Mouse (Mus musculus): ENCODE results near the gene Swsap1. TPM values are rescaled to one million over a fixed set of nuclear protein-coding genes. Genes with fewer than 3 reads are reported as not detected.

The Swsap1 gene
- polyA plus RNA-seq, 3 experiments from 2014 or later, result 3.6 to 6.2 (median 4.9) TPM

GRCm38 (mm10) chr9:21936692-21937570, 18.6 kb upstream of the Swsap1 start, which contains the start of gene Plppr2:
Plppr2 (plus strand) TSS chr9:21937033.
- peak; percentile 97 for ATAC-seq

DNA sequence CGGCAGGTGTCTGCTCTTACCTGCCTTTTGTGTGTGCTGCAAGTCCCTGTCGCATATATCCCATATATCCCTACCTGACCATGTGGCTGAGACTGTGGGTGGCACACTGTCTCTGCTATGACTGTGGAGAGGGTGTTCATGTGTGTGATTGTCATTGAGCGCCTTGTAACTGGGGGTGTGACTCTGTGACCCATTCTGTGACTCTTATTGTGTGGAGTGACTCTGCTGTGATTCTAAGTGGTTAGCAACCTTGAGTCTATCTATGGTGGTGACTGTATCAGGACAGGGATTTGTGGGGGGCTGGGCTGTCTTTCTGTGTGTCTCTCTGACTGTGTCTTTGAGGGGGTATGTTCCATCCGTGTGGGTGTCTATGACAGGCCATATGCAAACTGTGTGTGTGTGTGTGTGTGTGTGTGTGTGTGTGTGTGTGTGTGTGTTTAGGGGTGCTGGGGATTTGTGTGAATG, 17.8 kb upstream of the Swsap1 start:
- ATAC-seq, result no peak

GRCm38 (mm10) chr9:21938234-21938855, 17.2 kb upstream of the Swsap1 start:
- ATAC-seq, result no peak

- no peak for ATAC-seq
Observed at GRCm38 (mm10) chr9:21943046-21943445, 12.5 kb upstream of the Swsap1 start.

- ATAC-seq, result no peak
Observed at GRCm38 (mm10) chr9:21943638-21944037, 11.9 kb upstream of the Swsap1 start.

GRCm38 (mm10) chr9:21944267-21944666, 11.3 kb upstream of the Swsap1 start:
- ATAC-seq, result no peak

GRCm38 (mm10) chr9:21947540-21948130, 7.9 kb upstream of the Swsap1 start:
- no peak for ATAC-seq

- no peak for ATAC-seq
Observed at GRCm38 (mm10) chr9:21948146-21948545, 7.4 kb upstream of the Swsap1 start.

GRCm38 (mm10) chr9:21948790-21949189, 6.8 kb upstream of the Swsap1 start:
- ATAC-seq, result no peak

DNA sequence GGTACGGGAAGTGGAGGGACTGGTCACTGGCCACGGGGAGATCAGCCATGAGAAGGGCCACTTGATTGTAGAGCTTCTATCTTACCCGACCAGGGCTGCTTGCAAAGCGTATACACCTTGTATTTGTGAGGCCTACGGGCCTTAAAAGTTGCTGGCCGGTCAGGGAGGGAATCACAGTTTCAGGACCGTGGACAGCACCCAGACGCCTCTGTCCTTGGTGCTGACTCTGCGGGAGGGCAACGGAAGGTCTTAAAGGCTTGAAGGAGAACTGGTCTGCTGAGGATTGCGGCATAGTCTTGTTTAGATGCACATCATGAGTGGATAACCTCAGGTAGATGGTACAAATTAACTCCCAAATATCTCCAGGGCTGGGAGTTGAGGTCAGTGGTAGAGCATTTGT, 5.2 kb upstream of the Swsap1 start:
- no peak for ATAC-seq

DNA sequence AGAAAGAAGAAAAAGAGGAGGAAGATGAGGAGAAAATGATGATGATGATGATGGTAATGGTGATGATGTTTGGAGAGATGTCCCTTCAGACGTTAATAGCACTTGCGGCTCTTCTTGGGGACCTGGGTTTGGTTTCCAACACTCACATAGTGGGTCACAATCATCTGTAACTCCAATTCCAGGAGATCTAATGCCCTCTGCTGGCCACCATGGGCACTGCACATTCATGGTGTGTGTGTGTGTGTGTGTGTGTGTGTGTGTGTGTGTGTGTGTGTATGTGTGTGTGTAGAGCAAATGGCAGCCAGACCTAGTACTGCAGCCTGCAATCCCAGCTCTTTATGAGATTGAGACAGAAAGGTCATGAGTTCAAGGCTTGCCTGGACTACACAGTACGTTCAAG, 3.6 kb upstream of the Swsap1 start:
- ATAC-seq, result no peak

DNA sequence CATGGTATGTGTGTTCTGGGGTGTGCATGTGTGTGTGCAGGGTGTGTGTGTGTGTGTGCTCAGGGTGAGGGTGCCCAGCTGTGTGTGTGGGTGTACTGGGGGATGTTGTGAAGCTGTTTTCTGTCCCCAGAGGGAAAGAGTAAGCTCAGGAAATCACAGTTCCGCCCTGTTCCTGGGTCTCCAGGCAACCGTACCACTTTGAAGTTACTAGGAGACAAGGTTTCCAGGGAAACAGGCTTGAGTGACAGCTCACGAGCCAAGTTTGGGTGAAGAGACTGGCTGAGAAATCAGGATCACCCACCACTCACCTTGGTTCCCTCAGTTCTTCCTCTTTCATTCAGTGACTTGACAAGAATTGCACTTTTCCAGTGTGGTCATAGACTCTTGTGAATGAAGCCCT, 2.0 kb upstream of the Swsap1 start:
- ATAC-seq, result no peak

DNA sequence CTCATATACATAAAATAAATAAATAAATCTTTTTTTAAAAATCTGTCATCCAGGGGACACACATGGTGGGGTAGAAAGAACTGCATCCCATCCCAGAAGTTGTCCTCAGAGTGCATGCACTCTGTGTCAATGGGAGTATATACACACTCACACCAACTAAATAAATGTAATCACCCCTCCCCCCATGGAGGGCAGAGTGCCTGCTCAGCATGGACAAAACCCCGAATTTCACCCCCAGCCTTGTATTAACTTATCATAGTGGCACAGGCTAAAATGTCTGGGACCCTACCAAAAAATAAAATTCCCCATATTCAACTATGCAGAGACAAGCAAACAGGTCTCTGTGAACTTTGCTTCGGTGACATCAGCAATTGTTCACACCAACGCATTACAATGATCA, 920 bp upstream of the Swsap1 start:
- no peak for ATAC-seq

- peak; percentile 29 for ATAC-seq
Observed at GRCm38 (mm10) chr9:21955225-21955569, 358 bp upstream of the Swsap1 start.

GRCm38 (mm10) chr9:21958372-21958771, 2.8 kb downstream of the Swsap1 start:
- ATAC-seq, result no peak

DNA sequence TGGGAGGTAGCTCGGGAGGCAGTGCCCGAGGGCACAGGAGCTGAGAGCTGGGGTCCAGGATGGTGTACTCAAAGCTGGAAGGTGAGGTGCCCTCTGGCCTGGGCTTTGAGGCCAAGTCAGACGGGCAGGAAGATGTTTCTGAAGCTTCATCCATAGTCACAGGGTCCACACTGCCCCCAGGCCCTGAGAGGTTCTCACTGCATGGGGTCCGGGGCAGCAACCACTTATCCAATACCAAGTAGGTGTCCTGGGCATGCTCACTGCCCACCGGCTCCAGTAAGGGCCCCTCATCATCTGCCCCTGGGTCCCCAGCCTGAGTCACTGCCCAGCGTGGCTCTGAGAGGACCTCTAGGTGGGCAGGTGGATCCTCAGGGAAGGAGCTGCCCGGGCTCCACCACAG, 3.7 kb downstream of the Swsap1 start:
- ATAC-seq, result no peak

- no peak for ATAC-seq
Observed at GRCm38 (mm10) chr9:21960135-21960534, 4.6 kb downstream of the Swsap1 start.

GRCm38 (mm10) chr9:21960558-21961208, 5.1 kb downstream of the Swsap1 start:
- ATAC-seq, result no peak

DNA sequence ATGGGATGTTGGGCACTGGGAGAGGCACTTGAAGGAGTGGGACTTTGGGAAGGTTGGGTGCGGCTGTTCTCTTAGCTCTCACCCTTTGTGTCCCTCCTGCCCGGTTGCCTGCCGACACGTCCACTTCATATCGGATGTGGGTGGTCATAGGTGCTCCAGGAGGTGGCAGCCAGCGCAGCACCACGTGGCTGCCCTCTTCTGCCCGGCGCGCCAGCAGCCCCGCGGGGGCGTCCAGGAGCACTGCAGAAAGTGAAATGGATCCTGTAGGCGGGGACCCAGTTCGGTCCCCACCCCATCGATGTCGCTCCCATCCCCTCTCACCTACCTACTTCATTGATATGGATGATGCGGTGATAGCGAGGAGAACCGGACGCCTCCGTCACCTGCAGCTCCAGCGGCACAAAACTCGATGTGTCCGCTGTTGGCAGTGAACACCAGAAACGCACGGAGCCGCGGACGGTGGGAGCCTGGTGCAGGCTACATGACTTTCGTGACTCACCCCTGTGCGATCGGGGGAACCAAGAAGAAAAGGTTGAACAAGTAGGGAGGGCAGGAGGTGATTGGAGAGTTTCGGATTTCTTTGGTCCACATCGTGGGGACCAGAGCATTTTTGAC, 5.9 kb downstream of the Swsap1 start:
- ATAC-seq, result peak; percentile 13

DNA sequence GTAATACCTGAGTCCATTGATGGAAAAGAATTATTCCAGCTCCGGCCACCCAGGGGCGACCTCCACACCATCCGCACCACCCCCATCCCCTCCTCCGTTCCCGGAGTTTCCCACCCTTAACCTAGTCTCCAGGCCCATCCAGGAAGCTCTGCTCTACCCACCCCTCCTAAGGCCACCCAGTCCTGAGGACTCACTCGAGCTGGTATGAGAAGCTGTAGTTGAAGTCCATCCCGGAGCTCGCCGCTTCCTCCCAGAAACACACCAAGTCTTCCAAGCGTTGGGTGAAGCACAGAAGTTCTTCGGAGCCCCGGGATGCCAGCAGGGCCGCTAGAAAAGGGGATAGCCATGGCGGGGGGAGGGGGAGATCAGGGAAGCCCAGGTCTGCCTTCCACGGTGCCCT, 6.5 kb downstream of the Swsap1 start:
- no peak for ATAC-seq

GRCm38 (mm10) chr9:21962416-21963059, 7.0 kb downstream of the Swsap1 start:
- peak; percentile 87 for ATAC-seq

- ATAC-seq, result no peak
Observed at GRCm38 (mm10) chr9:21963417-21963816, 7.9 kb downstream of the Swsap1 start, which contains the start of gene Epor. Epor (minus strand) TSS chr9:21963506.
